Mouse (Mus musculus): ENCODE data around the gene Tifab. TPM values are rescaled to one million over a fixed set of nuclear protein-coding genes. Genes with fewer than 3 reads are reported as not detected.
A peak's percentile ranks its signal among the peaks of the same experiment; 100 is the strongest.

Tifab gene
- polyA plus RNA-seq, 1 experiment from 2014 or later = 1.7 TPM

GRCm38 (mm10) chr13:56172106-56172505 is 6.6 kb downstream of the Tifab start:
- peak overlapping the region; percentile 35; the same call in 1 of the 2 replicates for H3K27ac ChIP-seq
- no peaks in the 10 kb centered on the region for H3K9me3 ChIP-seq
- H3K27me3 ChIP-seq = no peaks in the 10 kb centered on the region
- no peak overlapping the region for H3K4me3 ChIP-seq
- H3K4me1 ChIP-seq = peaks cover 92% of the 10 kb centered on the region
- no peaks in the 10 kb centered on the region for H3K36me3 ChIP-seq
- H3K4me2 ChIP-seq (replicated peaks) = peak overlapping the region; percentile 35; the same call in 1 of the 2 replicates
- no peak for ATAC-seq (ENCODE audit: low FRiP score, low read depth)
- WGBS = 77% methylated on average over 7 of the region's 7 CpGs
- H3K9ac ChIP-seq = no peak overlapping the region

- Histone ChIP-seq H3K4me1 (peaks cover 89% of the 10 kb centered on the region), H3K36me3 (no peaks in the 10 kb centered on the region), H3K9me3 (no peaks in the 10 kb centered on the region), H3K27me3 (no peaks in the 10 kb centered on the region), H3K4me3 (no peak overlapping the region), H3K4me2 (replicated peaks) (no peak overlapping the region; the same call in 1 of the 2 replicates), H3K9ac (no peak overlapping the region), H3K27ac (peak overlapping the region; percentile 96)
- ATAC-seq (ENCODE audit: low FRiP score, low read depth) = peak; percentile 45
- 13% methylated on average over 3 of the region's 3 CpGs for WGBS
These were observed 10.3 kb downstream of the Tifab start for GRCm38 (mm10) chr13:56168403-56168781.

DNA sequence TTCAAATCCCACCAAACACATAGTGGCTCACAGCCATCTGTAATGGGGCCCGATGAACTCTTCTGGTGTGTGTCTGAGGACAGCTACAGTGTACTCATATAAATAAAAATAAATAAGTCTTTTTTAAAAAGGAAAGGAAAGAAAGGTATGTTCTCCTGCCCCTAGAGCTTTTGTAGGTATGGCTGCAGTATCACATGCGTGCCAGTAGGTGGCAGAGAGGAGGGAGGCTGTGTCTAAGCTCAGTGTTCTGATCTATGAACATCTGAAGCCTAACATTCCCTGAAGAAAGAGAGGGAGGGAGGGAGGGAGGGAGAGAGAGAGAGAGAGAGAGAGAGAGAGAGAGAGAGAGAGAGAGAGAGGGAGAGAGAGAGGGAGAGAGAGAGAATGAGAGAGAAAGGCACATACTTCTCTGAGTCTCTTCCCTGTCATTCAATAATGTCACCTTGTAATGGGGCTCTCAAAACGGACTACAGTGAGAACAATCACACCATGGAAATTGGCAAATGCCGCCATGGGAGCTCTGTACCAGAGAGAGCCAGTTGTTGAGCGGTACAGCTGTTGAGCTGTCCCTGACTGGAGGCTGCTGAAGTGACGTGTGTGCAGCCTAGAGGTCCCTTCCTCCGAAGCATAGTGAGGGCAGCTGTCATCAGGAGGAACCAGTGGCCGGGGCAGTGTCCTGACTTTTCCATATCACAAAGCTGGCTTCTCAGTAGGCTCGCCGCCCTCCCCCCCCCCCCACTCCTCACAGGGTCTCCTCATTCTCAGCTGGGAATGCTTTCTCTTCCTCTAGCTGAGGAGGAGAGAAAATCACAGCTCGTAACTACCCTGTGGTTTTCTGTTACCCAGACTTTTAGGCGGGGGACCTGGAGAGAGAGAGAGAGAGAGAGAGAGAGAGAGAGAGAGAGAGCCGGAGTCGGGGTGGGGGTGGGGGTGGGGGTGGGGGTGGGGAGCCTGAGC is 11.0 kb downstream of the Tifab start:
- H3K4me1 ChIP-seq = peaks cover 89% of the 10 kb centered on the region
- H3K9me3 ChIP-seq = no peaks in the 10 kb centered on the region
- 13% methylated on average over 14 of the region's 14 CpGs for WGBS
- H3K27ac ChIP-seq = peak overlapping the region; percentile 96
- no peak overlapping the region for H3K4me3 ChIP-seq
- no peaks in the 10 kb centered on the region for H3K36me3 ChIP-seq
- no peaks in the 10 kb centered on the region for H3K27me3 ChIP-seq
- peak; percentile 64 for ATAC-seq (ENCODE audit: low FRiP score, low read depth)
- 0 out of 2 replicates have a peak overlapping the region, but pooled peaks have one; percentile 35 for H3K9ac ChIP-seq
- peak overlapping the region; percentile 38 for H3K4me2 ChIP-seq (replicated peaks)

- H3K27me3 ChIP-seq = no peaks in the 10 kb centered on the region
- no peaks in the 10 kb centered on the region for H3K36me3 ChIP-seq
- ATAC-seq (ENCODE audit: low FRiP score, low read depth) = no peak
- H3K4me1 ChIP-seq = peaks cover 87% of the 10 kb centered on the region
- no peaks in the 10 kb centered on the region for H3K9me3 ChIP-seq
- H3K27ac ChIP-seq = peak overlapping the region; percentile 93
- WGBS = 77% methylated on average over 11 of the region's 11 CpGs
- no peak overlapping the region for H3K4me2 ChIP-seq (replicated peaks)
- H3K4me3 ChIP-seq = no peak overlapping the region
- H3K9ac ChIP-seq = no peak overlapping the region
These were observed 13.1 kb downstream of the Tifab start for GRCm38 (mm10) chr13:56165561-56165960.

- ATAC-seq (ENCODE audit: low FRiP score, low read depth) = no peak; the same call in 1 of the 2 replicates
- H3K4me3 ChIP-seq = no peak overlapping the region
- no peak overlapping the region for H3K9ac ChIP-seq
- peaks cover 87% of the 10 kb centered on the region for H3K4me1 ChIP-seq
- H3K27me3 ChIP-seq = no peaks in the 10 kb centered on the region
- H3K27ac ChIP-seq = peak overlapping the region; percentile 93
- WGBS = 39% methylated on average over 3 of the region's 3 CpGs
- peak overlapping the region; percentile 47 for H3K4me2 ChIP-seq (replicated peaks)
- H3K9me3 ChIP-seq = no peaks in the 10 kb centered on the region
- H3K36me3 ChIP-seq = no peaks in the 10 kb centered on the region
These were observed 14.3 kb downstream of the Tifab start for GRCm38 (mm10) chr13:56164372-56164771.

GRCm38 (mm10) chr13:56163751-56164150 is 14.9 kb downstream of the Tifab start:
- peak; percentile 39 for ATAC-seq (ENCODE audit: low FRiP score, low read depth)
- no peak overlapping the region for H3K4me3 ChIP-seq
- WGBS = 15% methylated on average over 6 of the region's 6 CpGs
- no peak overlapping the region for H3K9ac ChIP-seq
- H3K9me3 ChIP-seq = no peaks in the 10 kb centered on the region
- H3K4me2 ChIP-seq (replicated peaks) = peak overlapping the region; percentile 47; the same call in 1 of the 2 replicates
- no peaks in the 10 kb centered on the region for H3K36me3 ChIP-seq
- H3K4me1 ChIP-seq = peaks cover 87% of the 10 kb centered on the region
- peak overlapping the region; percentile 93 for H3K27ac ChIP-seq
- no peaks in the 10 kb centered on the region for H3K27me3 ChIP-seq

- H3K4me3 ChIP-seq = no peak overlapping the region
- peaks cover 86% of the 10 kb centered on the region for H3K4me1 ChIP-seq
- no peak overlapping the region for H3K4me2 ChIP-seq (replicated peaks)
- ATAC-seq (ENCODE audit: low FRiP score, low read depth) = no peak
- H3K9ac ChIP-seq = no peak overlapping the region
- no peaks in the 10 kb centered on the region for H3K36me3 ChIP-seq
- H3K27me3 ChIP-seq = no peaks in the 10 kb centered on the region
- H3K9me3 ChIP-seq = no peaks in the 10 kb centered on the region
- 71% methylated on average over 6 of the region's 6 CpGs for WGBS
- H3K27ac ChIP-seq = peak overlapping the region; percentile 93
These were observed 15.8 kb downstream of the Tifab start for GRCm38 (mm10) chr13:56162859-56163258.

DNA sequence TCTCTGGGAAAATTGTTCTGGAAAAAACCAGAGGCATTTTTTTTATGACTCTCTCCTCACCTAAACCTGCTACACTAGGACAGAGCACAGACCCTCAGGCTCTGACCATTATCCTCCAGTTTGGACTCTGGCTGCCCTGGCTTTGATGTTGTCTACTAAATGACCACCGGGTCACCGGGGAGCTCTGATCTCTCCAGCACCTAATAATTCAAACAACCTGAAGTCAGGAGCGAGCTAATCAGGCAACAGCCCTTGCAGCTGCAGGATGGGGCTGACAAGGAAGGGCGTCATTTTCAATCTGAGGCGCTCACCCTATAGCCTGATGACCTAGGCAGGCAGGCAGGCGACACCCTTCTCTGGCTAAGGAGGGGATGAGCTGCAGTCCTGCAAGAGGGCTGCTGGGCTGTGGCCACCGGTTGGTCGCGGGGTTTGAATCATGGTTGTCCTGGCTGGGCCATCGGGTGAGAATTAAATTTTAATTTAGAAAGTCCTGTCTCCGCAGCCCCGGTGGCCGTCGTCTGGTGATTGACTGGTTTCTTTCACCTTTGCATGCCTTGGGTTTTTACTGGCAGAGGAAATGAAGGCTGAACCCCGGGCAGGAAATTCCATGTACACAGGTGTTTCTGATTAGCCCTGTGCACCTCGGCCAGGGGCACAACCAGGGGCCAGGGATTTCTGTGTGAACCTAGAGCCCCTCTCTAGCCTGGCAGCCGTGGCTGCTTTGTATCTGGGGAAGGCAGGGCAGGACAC is 18.9 kb downstream of the Tifab start:
- Histone ChIP-seq H3K4me3 (no peak overlapping the region), H3K36me3 (no peaks in the 10 kb centered on the region), H3K9me3 (no peaks in the 10 kb centered on the region), H3K4me1 (peaks cover 93% of the 10 kb centered on the region), H3K4me2 (replicated peaks) (peak overlapping the region; percentile 51), H3K9ac (peak overlapping the region; percentile 39; the same call in 1 of the 2 replicates), H3K27ac (peak overlapping the region; percentile 88), H3K27me3 (no peaks in the 10 kb centered on the region)
- WGBS = 2% methylated on average over 17 of the region's 17 CpGs
- no peak for ATAC-seq (ENCODE audit: low FRiP score, low read depth)

- ATAC-seq (ENCODE audit: low FRiP score, low read depth) = no peak
- H3K9me3 ChIP-seq = no peaks in the 10 kb centered on the region
- H3K4me1 ChIP-seq = peaks cover 91% of the 10 kb centered on the region
- no peaks in the 10 kb centered on the region for H3K36me3 ChIP-seq
- 11% methylated on average over 14 of the region's 14 CpGs for WGBS
- peak overlapping the region; percentile 51 for H3K4me2 ChIP-seq (replicated peaks)
- H3K9ac ChIP-seq = peak overlapping the region; percentile 39; the same call in 1 of the 2 replicates
- H3K27me3 ChIP-seq = no peaks in the 10 kb centered on the region
- peak overlapping the region; percentile 88 for H3K27ac ChIP-seq
- H3K4me3 ChIP-seq = no peak overlapping the region
These were observed 19.6 kb downstream of the Tifab start for GRCm38 (mm10) chr13:56159016-56159601.

GRCm38 (mm10) chr13:56155671-56156070 is 23.0 kb downstream of the Tifab start:
- H3K4me2 ChIP-seq (replicated peaks) = no peak overlapping the region
- H3K27me3 ChIP-seq = no peaks in the 10 kb centered on the region
- WGBS = 30% methylated on average over 7 of the region's 7 CpGs
- no peak overlapping the region for H3K4me3 ChIP-seq
- no peaks in the 10 kb centered on the region for H3K9me3 ChIP-seq
- H3K27ac ChIP-seq = peak overlapping the region; percentile 85
- H3K36me3 ChIP-seq = no peaks in the 10 kb centered on the region
- no peak overlapping the region for H3K9ac ChIP-seq
- ATAC-seq (ENCODE audit: low FRiP score, low read depth) = peak; percentile 24; the same call in 1 of the 2 replicates
- H3K4me1 ChIP-seq = peaks cover 82% of the 10 kb centered on the region

GRCm38 (mm10) chr13:56155048-56155447 is 23.6 kb downstream of the Tifab start:
- H3K27me3 ChIP-seq = no peaks in the 10 kb centered on the region
- H3K4me2 ChIP-seq (replicated peaks) = no peak overlapping the region; the same call in 1 of the 2 replicates
- WGBS = 10% methylated on average over 5 of the region's 5 CpGs
- ATAC-seq (ENCODE audit: low FRiP score, low read depth) = peak; percentile 34; the same call in 1 of the 2 replicates
- no peak overlapping the region for H3K9ac ChIP-seq
- peaks cover 82% of the 10 kb centered on the region for H3K4me1 ChIP-seq
- no peaks in the 10 kb centered on the region for H3K9me3 ChIP-seq
- H3K36me3 ChIP-seq = no peaks in the 10 kb centered on the region
- peak overlapping the region; percentile 85 for H3K27ac ChIP-seq
- no peak overlapping the region for H3K4me3 ChIP-seq

Data from limb, embryonic 13.5 days (tissue).